Mouse (Mus musculus) small intestine, adult 2 months (tissue): ENCODE measurements around the gene Vgll4.

Experiments
- CTCF ChIP-seq: fragments of 200-500 bp; IDR thresholded peaks from 2 replicates; pipeline ENCODE4 v1.5.1; 2012; ENCODE audit warnings: low read depth, mild to moderate bottlenecking, control low read depth, inconsistent platforms, low read length, moderate library complexity, mixed read lengths; ENCODE audit not compliant: insufficient replicate concordance, insufficient read length; ENCODE audit errors: extremely low read depth
- POLR2A ChIP-seq: fragments of 200-500 bp; IDR thresholded peaks from 2 replicates; pipeline ENCODE4 v1.6.1; 2012; ENCODE audit warnings: low read depth, mild to moderate bottlenecking, control low read depth, inconsistent platforms, low read length, moderate library complexity

DNA sequence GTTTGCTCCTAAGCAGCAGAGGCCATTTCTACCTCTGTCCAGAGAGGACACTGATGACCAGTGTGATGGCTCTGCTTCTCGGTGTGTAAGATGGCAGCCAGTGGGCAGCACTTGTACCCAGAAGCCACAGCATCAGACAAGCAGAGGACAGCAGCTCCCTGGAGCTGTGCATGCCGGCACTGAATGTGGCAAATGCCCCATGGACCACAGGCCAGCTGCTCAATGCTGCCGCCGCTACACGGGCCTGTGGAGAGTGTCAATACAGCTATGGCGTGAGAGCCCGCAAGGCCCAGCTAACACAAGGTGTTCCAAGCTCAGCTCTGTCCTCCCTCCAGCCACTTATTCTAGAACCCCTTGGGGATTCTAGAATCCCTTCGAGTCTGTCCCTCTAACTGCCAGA, 105.4 kb downstream of the Vgll4 start:
- TF ChIP-seq CTCF (no peak), POLR2A (no peak)
